Mouse (Mus musculus) small intestine, adult 2 months (tissue): ENCODE measurements around the gene Rer1. TPM values are rescaled to one million over a fixed set of nuclear protein-coding genes. Genes with fewer than 3 reads are reported as not detected.

ENCODE experiments used
- H3K27ac ChIP-seq: fragments of 200-500 bp; 2 replicates; pipeline ENCODE4 v1.5.1; 2012; ENCODE audit warnings: low read depth, low read length, control low read depth, inconsistent platforms; ENCODE audit not compliant: insufficient read depth
- H3K27me3 ChIP-seq: fragments of 200-500 bp; 2 replicates; pipeline ENCODE4 v1.6.1; 2012; ENCODE audit warnings: mild to moderate bottlenecking, moderate library complexity, low read length, inconsistent platforms; ENCODE audit not compliant: control insufficient read depth, insufficient read depth
- H3K36me3 ChIP-seq: fragments of 200-500 bp; 2 replicates; pipeline ENCODE4 v1.6.1; 2012; ENCODE audit warnings: mild to moderate bottlenecking, low read length, control low read depth, inconsistent platforms; ENCODE audit not compliant: control insufficient read depth, insufficient read depth
- H3K4me1 ChIP-seq: fragments of 200-500 bp; 2 replicates; pipeline ENCODE4 v1.6.1; 2012; ENCODE audit warnings: low read length, inconsistent platforms, mixed read lengths; ENCODE audit not compliant: control insufficient read depth, insufficient read depth, insufficient read length
- H3K4me3 ChIP-seq: fragments of 200-500 bp; 2 replicates; pipeline ENCODE4 v1.5.1; 2012; ENCODE audit warnings: low read depth, mild to moderate bottlenecking, control low read depth, inconsistent platforms, low read length, moderate library complexity
- CTCF ChIP-seq: fragments of 200-500 bp; IDR thresholded peaks from 2 replicates; pipeline ENCODE4 v1.5.1; 2012; ENCODE audit warnings: low read depth, mild to moderate bottlenecking, control low read depth, inconsistent platforms, low read length, moderate library complexity, mixed read lengths; ENCODE audit not compliant: insufficient replicate concordance, insufficient read length; ENCODE audit errors: extremely low read depth
- POLR2A ChIP-seq: fragments of 200-500 bp; IDR thresholded peaks from 2 replicates; pipeline ENCODE4 v1.6.1; 2012; ENCODE audit warnings: low read depth, mild to moderate bottlenecking, control low read depth, inconsistent platforms, low read length, moderate library complexity
- WGBS: fragments of 180-500 bp; shearing (Covaris S2); methylation state at CpG from one replicate; pipeline ENCODE4 v1.1.7; 2018; 5-methylcytosine and 5-hydroxymethylcytosine counted together
- polyA plus RNA-seq: library from polyadenylated mRNA; depleted of rRNA; stranded (reverse); fragments of >200 nt; gene quantifications from 2 replicates; pipeline ENCODE4 v1.2.3, GENCODE M21; 2012

Gene Rer1
- polyA plus RNA-seq, 1 experiment = 91.9 TPM

DNA sequence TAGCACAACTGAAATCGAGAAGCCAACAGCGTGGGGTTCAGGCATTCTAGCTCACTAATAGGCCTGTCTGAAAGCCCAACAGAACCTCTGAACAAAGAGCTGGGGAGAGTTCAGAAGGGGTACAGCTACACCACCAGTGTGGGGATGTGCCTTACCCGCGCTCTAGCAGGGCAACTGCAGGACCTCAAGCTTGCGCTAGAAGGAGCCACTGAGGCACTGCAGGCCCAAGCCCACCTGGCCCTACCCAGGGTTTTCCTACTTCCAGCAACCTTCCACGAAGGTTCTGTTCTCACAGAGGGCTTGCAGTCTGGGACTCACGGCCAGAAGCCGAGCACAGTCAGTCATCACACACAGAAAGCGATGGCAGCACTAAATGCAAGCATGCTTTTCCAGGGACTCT is 11.0 kb downstream of the Rer1 start:
- Histone ChIP-seq H3K27me3 (no peaks in the 10 kb centered on the region), H3K4me3 (no peak overlapping the region), H3K36me3 (peaks cover 79% of the 10 kb centered on the region), H3K27ac (no peak overlapping the region), H3K4me1 (no peaks in the 10 kb centered on the region)
- WGBS = 90% methylated on average over 9 of the region's 9 CpGs
- TF ChIP-seq CTCF (no peak), POLR2A (no peak)

GRCm38 (mm10) chr4:155074418-155074817 is 11.8 kb downstream of the Rer1 start:
- H3K4me3 ChIP-seq = no peak overlapping the region
- no peak overlapping the region for H3K27ac ChIP-seq
- H3K36me3 ChIP-seq = peaks cover 77% of the 10 kb centered on the region
- 78% methylated on average over 9 of the region's 9 CpGs for WGBS
- no peaks in the 10 kb centered on the region for H3K4me1 ChIP-seq
- TF ChIP-seq POLR2A (no peak), CTCF (no peak)
- no peaks in the 10 kb centered on the region for H3K27me3 ChIP-seq

DNA sequence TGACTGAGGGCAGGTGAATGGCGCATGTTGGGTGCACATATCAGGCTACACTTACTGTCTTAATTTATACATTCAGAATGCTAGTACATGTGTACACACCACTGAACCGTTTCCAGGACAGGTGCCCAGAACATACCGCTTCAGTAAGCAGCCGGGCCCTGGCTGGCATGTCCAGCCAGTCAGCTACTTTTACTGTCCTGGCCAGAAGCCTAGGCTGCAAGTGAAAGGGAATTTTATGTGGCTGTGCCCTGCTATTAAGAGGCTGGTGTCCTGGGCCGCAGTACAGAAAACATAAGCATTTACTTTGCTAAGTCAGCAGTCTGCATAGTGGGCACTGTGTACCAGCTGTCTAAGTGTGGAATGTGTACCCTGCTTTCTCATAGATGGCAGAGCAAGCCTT is 15.3 kb downstream of the Rer1 start:
- WGBS = 63% methylated on average over 5 of the region's 5 CpGs
- Histone ChIP-seq H3K36me3 (peaks cover 55% of the 10 kb centered on the region), H3K27me3 (no peaks in the 10 kb centered on the region), H3K4me1 (peaks cover 6% of the 10 kb centered on the region), H3K27ac (no peak overlapping the region), H3K4me3 (no peak overlapping the region)
- TF ChIP-seq CTCF (no peak), POLR2A (no peak)

GRCm38 (mm10) chr4:155070199-155070598 is 16.0 kb downstream of the Rer1 start:
- Histone ChIP-seq H3K27me3 (no peaks in the 10 kb centered on the region), H3K4me3 (no peak overlapping the region), H3K4me1 (peaks cover 6% of the 10 kb centered on the region), H3K36me3 (peaks cover 47% of the 10 kb centered on the region), H3K27ac (no peak overlapping the region)
- WGBS = 92% methylated on average over 13 of the region's 13 CpGs
- no peak for TF ChIP-seq POLR2A
- no peak for TF ChIP-seq CTCF

DNA sequence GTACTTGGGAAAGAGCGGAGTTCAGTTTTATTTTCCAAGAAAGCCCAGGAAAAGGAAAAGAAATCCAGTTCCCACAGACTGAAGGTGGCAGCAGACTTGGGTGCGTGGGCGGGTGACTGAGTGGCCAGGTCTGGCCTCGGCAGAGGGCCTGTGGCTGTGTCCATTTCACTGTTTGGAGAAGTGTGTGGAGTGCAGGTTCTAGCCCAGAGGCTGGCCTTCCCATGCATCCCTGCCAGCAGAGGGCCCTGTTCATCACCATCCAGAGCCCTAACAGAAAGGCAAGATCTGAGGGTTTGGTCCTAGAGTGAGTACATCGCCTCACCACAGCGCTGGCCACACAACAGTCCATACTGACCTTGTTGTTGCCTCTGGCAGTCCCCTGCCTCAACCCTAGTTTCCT is 17.0 kb downstream of the Rer1 start:
- WGBS = 82% methylated on average over 6 of the region's 6 CpGs
- H3K27me3 ChIP-seq = no peaks in the 10 kb centered on the region
- H3K36me3 ChIP-seq = peaks cover 39% of the 10 kb centered on the region
- H3K4me1 ChIP-seq = peaks cover 6% of the 10 kb centered on the region
- TF ChIP-seq POLR2A (no peak), CTCF (no peak)
- H3K4me3 ChIP-seq = no peak overlapping the region
- H3K27ac ChIP-seq = no peak overlapping the region

DNA sequence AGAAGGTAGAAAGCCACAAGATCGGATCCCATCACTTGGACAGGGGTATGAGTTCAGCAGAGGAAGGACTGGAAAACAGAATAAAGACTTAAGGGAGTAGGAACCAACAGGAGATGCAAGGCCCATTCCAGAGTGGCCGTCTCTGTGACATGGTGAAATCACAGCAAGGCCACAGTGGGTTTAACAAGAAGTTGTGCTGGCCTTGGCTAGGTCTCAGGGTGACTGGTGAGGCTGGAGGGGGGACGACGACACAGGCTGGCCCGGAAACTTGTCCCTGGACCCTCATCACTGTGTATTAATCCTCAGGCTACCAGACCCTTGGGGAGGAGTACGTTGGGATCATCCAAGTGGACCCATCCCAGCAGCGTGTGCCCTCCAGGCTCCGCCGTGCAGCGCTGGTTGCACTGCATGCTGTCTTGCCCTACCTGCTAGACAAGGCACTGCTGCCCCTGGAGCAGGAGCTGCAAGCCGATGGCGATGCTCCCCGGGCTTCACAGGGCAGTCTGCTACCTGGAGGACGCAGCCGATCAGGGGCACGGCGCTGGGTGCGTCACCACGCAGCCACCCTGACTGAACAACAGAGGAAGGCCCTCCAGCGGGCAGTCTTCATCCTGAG is 17.7 kb downstream of the Rer1 start:
- no peak overlapping the region for H3K27ac ChIP-seq
- TF ChIP-seq POLR2A (no peak), CTCF (no peak)
- H3K36me3 ChIP-seq = peaks cover 33% of the 10 kb centered on the region
- 90% methylated on average over 20 of the region's 20 CpGs for WGBS
- H3K4me1 ChIP-seq = peaks cover 6% of the 10 kb centered on the region
- H3K4me3 ChIP-seq = no peak overlapping the region
- H3K27me3 ChIP-seq = no peaks in the 10 kb centered on the region

DNA sequence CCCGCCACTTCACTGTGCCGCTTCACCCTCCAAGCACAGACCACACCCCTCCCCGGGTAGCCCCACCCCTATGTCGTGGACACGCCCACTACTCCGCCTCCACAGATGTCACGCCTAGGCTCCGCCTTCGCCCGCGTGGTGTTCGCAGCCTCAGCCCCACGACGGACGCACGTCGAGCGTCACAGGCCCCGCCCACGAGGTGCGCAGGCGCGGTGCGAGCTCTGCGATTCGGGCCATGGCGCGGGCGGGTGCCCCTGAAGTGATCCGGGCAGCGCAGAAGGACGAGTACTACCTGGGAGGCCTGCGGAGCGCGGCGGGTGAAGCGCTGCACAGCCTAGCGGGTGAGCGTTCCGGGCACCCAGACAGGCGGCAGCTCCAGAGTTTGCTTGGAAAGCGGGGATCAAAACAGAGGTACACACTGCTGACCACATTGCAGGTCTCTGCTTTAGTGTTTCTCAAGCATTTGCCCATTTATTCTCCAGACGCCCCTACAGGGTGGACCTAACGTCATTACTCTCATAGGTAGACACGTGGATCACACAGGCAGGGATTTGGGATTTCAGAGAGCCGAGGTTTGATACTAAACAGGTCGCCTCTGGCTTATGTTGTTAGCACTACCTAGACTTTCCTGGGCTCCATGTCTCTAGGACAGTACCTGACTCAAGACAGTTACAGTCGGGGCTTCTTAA is 19.2 kb downstream of the Rer1 start, which contains the start of gene Pex10:
Gene Pex10, plus strand, starts transcription at position 183 of the 689 bp plus-strand sequence.
- TF ChIP-seq CTCF = no peak
- peak; percentile 84 for TF ChIP-seq POLR2A
- under 1% methylated on average over 48 of the region's 48 CpGs for WGBS

More for the DNA sequence above, 19.2 kb downstream of the Rer1 start, which contains the start of gene Pex10:
- peak within 1 kb of the TSS; percentile 62 for H3K27ac ChIP-seq
- peaks cover 22% of the 10 kb centered on the region for H3K36me3 ChIP-seq
- H3K27me3 ChIP-seq = no peaks in the 10 kb centered on the region
- H3K4me3 ChIP-seq = peak within 1 kb of the TSS; percentile 78
- peaks cover 9% of the 10 kb centered on the region for H3K4me1 ChIP-seq
